Mouse (Mus musculus) thymus, adult 2 months (tissue): ENCODE results near the gene Ppp1r9a.

Experiments
- CTCF ChIP-seq: fragments of 200-500 bp; IDR thresholded peaks from 2 replicates; pipeline ENCODE4 v1.5.1; 2012; ENCODE audit warnings: mild to moderate bottlenecking, control low read depth, low read length, moderate library complexity, borderline replicate concordance; ENCODE audit not compliant: control insufficient read depth, poor library complexity, insufficient read depth; ENCODE audit errors: extremely low read depth
- POLR2A ChIP-seq: fragments of 200-500 bp; IDR thresholded peaks from 2 replicates; pipeline ENCODE4 v1.6.1; 2012; ENCODE audit warnings: mild to moderate bottlenecking, low read length, control low read depth, moderate library complexity; ENCODE audit not compliant: control insufficient read depth, poor library complexity, insufficient read depth; ENCODE audit errors: extremely low read depth

DNA sequence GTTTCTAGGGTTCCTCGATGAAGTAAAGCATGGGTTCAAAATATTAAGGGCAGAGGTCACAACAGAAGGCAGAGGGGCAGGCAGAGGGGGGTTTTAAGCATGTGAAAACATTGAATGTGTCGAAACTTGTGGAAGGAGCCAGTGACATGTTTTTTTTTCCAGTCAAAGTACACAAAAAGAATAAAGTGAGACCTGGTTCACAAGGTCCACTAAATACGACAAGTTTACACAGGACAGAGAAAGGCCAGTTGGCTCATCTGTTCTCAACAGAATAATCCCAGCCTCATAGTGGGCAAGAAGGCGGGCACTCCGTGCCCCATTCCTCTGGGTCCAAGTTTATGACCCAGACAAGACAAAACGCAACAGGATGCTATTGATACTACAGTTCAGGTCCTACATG lies 286.2 kb downstream of the Ppp1r9a start:
- TF ChIP-seq CTCF (no peak), POLR2A (no peak)
